Mouse (Mus musculus) cerebellum, postnatal 25 days (tissue): ENCODE data around the gene Cryzl1.
"Not testable (repeated sequence)": the region's sequence is repeated elsewhere in the genome, so short reads cannot be mapped to it uniquely, and the experiment has no call there.

ENCODE experiments used
- DNase-seq, 2 experiments: peaks; one replicate each; pipeline ENCODE4 v3.0.0; 2021; ENCODE audit warnings: mixed read lengths in 2 of 2

The Cryzl1 gene

GRCm38 (mm10) chr16:91686369-91686768, 42.4 kb downstream of the Cryzl1 start:
- no peak for DNase-seq

GRCm38 (mm10) chr16:91685526-91685925, 43.2 kb downstream of the Cryzl1 start:
- DNase-seq = no peak

GRCm38 (mm10) chr16:91680656-91681055, 48.1 kb downstream of the Cryzl1 start:
- DNase-seq = no peak

- DNase-seq = no peak
Measured at GRCm38 (mm10) chr16:91678147-91678911, 50.4 kb downstream of the Cryzl1 start.

GRCm38 (mm10) chr16:91674500-91674899, 54.3 kb downstream of the Cryzl1 start:
- DNase-seq = no peak

- no peak for DNase-seq
Measured at GRCm38 (mm10) chr16:91663795-91664194, 65.0 kb downstream of the Cryzl1 start.

GRCm38 (mm10) chr16:91662336-91662735, 66.4 kb downstream of the Cryzl1 start:
- no peak for DNase-seq

GRCm38 (mm10) chr16:91661397-91661796, 67.4 kb downstream of the Cryzl1 start:
- DNase-seq = no peak

GRCm38 (mm10) chr16:91659798-91660197, 69.0 kb downstream of the Cryzl1 start:
- no peak for DNase-seq

GRCm38 (mm10) chr16:91658471-91658870, 70.3 kb downstream of the Cryzl1 start:
- no peak for DNase-seq

- DNase-seq = no peak
Measured at GRCm38 (mm10) chr16:91657285-91657684, 71.5 kb downstream of the Cryzl1 start.

GRCm38 (mm10) chr16:91655285-91655684, 73.5 kb downstream of the Cryzl1 start:
- DNase-seq = no peak

GRCm38 (mm10) chr16:91652191-91652590, 76.6 kb downstream of the Cryzl1 start:
- DNase-seq = no peak

- DNase-seq = no peak
Measured at GRCm38 (mm10) chr16:91649781-91650180, 79.0 kb downstream of the Cryzl1 start.

- DNase-seq = no peak
Measured at GRCm38 (mm10) chr16:91649246-91649645, 79.5 kb downstream of the Cryzl1 start.

- DNase-seq = peak; percentile 82 to 88
Measured at GRCm38 (mm10) chr16:91648220-91648550, 80.6 kb downstream of the Cryzl1 start.

GRCm38 (mm10) chr16:91647461-91648219, 81.1 kb downstream of the Cryzl1 start, which contains the start of gene Son:
TSS of gene Son (plus strand) at chr16:91647506.
- DNase-seq = peak; percentile 96 to 97

- peak; percentile 95 to 97 for DNase-seq
Measured at GRCm38 (mm10) chr16:91646681-91647419, 81.9 kb downstream of the Cryzl1 start, which contains the start of gene Gart. TSS of gene Gart (minus strand) at chr16:91646952.

GRCm38 (mm10) chr16:91645995-91646602, 82.7 kb downstream of the Cryzl1 start:
- no peak for DNase-seq

GRCm38 (mm10) chr16:91645420-91645819, 83.4 kb downstream of the Cryzl1 start:
- not testable (repeated sequence) for DNase-seq

- DNase-seq = no peak
Measured at GRCm38 (mm10) chr16:91644901-91645300, 83.9 kb downstream of the Cryzl1 start.

- no peak for DNase-seq
Measured at GRCm38 (mm10) chr16:91640171-91640570, 88.6 kb downstream of the Cryzl1 start.

- no peak for DNase-seq
Measured at GRCm38 (mm10) chr16:91639636-91640035, 89.1 kb downstream of the Cryzl1 start.
